Mouse (Mus musculus) heart, postnatal 4 days (tissue): ENCODE measurements around the gene Unc119. TPM values are rescaled to one million over a fixed set of nuclear protein-coding genes. Genes with fewer than 3 reads are reported as not detected.

Experiments used
- DNase-seq: peaks from one replicate; pipeline ENCODE4 v3.0.0; 2021
- total RNA-seq, 2 experiments: library from RNA; stranded (reverse); gene quantifications; 2 replicates each; pipeline ENCODE4 v1.2.3; 2021

Gene Unc119
- total RNA-seq: 10 to 100 TPM; 13.5 to 14.6 TPM

DNA sequence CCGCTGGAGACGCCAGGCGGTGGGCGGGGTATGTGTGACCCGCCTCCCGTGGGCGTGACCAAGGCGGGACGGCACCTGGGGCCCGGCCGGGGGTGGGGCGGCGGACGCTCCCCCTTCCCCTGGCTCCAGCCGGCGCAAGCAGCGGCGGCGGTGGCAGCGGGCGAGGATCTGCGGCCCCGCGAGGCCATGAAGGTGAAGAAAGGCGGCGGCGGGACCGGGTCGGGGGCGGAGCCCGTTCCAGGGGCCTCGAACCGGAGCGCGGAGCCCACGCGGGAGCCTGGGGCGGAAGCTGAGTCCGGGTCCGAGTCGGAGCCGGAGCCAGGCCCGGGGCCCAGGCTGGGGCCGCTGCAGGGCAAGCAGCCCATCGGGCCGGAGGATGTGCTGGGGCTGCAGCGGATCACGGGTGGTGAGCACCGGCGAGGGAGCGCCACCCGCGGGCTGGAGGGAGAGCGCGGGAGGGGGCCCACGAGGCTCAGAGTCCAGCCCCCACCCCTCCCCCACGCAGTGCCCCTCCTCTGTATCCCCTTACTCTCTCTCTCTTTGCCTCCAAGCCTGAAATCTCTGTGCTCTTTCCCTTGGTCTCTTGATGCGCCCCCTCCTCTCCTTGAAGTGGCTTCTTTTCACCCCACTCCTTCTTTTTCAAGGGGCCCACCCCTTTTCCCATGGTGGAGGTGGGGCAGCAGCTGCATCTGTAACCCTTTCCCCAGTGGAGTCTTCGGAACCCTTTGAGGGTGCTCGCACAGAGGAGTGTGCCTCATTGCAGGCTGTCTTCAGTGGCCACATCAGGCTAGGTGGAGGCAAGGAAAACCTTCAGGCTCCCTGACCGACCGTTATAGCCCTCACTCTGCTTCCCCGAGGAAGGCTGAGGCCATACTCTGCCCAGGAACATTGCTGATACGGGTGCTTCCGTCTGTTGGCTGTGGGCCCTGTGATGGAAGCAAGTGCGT is at the start of gene Unc119:
Unc119 (plus strand) TSS at position 102 of the 947 bp plus-strand sequence.
- DNase-seq: peak; percentile 82

DNA sequence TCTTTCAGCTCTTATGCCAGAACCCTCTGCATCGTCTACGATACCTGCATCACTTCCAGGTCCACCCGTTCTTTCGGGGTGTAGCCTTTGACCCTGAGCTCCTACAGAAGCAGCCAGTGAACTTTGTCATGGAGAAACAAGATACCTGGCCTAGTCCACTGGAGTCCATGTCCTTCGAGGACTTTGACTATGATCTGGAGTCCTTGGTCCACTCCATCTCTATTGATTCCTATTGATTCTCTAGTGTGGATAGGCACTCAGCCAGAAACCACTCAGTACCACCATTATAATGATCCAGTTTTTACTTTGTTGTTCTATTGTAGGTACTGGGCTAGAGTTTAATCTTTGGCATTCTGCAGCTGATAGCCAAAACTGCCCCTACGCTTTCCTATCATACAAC is 48.7 kb upstream of the Unc119 start:
- no peak for DNase-seq

DNA sequence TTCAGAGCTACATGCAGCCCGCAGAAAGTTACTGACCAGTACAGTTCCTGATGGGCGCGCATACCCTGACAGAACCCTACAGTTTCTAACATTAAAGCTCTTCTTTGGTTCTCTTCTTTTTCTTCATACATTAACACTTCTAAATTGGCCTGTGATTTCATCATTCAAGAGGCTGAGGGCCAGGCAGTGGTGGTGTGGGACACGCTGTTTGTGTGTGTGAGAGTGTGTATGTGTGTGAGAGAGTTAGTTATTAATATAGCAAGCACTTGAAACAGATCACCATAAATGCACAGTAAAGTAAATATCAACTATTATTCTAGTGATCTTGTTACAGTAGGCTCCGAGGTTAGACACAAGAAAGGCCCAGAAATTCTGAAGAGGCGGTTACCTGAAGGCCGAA is 42.4 kb upstream of the Unc119 start:
- no peak for DNase-seq

DNA sequence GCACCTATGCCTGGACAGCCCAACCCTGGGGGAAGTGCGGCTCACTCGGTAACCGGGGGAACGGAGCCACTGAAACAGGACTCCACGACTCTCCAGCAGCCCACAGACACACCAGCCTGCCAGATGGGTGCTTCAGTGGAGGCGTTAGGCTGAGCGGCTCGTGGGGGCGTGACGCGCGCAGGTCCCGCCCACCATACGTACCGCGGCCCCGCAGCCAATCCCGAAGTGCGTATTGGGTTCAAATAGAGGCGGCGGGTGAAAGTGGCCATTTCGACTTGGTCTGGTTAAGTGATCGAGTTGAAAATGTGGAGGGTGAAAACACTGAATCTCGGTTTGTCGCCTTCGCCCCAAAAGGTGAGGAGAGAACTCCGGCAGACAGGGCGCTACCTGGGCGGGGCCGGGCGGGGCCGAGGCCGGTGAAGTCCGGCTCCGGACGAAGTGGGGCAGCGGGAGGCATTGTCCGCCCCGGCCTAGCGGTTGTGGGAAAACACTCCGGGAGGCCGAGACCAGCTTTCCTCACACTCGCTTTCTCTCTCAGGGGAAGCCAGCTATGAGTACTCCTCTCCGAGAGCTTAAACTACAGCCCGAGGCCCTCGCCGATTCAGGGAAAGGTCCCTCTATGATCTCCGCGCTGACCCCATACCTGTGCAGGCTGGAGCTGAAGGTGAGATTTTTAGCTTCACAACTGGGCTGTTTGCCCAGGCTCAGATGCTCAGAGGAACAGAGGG is 41.8 kb upstream of the Unc119 start, which contains the start of gene Spag5:
Spag5 (plus strand) TSS at position 173 of the 728 bp plus-strand sequence.
- peak; percentile 92 for DNase-seq

DNA sequence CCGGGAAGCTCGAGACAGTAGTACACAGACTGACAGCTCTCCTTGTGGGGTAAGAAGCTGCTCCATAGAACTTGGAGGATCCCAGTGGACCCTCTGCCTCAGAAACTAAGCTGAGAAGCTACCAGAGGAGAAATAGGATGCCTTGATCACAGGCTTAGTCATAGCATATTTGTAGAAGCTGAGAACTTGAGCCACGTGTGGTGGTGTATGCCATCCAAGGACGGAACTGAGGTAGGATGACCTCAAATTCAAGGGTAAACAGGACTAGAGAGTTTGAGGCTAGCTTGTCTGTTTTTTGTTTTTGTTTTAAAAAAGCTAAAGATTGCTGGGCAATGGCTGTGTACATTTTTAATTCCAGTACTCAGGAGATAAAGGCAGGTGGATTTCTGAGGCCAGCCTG is 38.0 kb upstream of the Unc119 start:
- no peak for DNase-seq

DNA sequence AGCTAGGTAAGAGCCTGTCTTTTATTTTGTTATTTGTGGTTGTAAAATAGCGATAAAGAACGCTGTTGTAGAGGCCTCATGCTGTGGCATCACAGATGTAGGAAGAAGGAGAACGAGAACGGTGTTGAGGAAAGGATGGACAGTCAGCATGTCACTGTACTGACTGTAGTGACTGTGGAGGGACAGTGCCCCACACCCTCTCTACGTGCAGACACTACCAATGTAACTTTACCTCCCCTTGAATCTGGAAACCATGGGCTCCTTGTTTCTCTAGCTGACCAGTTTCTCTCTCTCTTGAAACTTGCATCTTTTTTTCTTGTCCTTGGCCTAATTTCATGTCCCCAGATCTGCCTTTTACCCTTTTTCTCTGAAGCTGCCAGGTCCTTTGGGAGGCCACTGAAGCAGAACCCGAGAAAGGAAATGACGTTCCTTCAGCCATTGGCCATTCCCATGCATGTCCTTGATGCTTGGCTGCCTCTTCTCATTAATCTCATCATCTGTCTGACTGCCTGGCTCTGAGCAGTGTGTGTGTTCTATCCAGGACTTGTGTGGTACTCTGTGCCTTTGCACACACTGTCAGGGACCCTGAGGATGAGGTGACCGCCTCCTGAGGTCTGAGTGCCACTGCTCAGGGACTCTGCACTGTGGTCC is 32.3 kb upstream of the Unc119 start:
- no peak for DNase-seq

DNA sequence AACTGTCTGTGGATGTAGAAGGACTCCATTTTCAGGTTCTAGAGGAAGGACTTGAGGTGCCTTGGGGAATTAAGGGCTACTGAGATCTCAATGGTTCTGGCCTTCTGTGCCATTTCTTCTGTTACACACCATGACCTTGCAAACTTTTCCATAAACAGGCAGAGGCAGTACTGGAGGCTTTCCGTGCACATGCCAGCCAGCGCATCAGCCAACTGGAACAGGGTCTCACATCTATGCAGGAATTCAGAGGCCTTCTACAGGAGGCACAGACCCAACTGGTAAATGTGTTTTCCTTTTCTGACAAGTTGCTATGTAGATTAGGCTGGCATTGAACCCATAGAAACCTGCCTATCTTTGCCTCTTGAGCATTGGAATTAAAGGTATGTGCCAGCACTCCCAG is 29.6 kb upstream of the Unc119 start:
- no peak for DNase-seq

DNA sequence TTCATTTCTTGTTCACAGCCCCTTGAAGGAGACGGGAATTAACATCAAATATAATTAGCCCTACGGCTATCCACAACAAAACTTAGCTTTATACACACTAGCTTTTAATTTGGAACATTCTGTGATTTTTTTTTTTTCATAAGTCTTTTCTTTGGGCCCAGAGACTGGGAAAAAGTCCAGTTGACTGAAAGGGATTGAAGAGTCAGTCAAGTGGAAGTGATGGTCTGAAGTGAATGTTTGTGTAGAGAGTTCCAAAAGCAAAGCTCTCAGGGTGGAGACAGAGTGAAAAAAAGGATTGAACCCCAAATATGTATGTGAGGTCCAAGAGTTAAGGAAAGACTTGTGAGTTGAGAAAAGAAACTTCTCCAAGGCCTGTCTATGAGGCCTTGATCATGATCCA is 24.9 kb upstream of the Unc119 start:
- DNase-seq: no peak

DNA sequence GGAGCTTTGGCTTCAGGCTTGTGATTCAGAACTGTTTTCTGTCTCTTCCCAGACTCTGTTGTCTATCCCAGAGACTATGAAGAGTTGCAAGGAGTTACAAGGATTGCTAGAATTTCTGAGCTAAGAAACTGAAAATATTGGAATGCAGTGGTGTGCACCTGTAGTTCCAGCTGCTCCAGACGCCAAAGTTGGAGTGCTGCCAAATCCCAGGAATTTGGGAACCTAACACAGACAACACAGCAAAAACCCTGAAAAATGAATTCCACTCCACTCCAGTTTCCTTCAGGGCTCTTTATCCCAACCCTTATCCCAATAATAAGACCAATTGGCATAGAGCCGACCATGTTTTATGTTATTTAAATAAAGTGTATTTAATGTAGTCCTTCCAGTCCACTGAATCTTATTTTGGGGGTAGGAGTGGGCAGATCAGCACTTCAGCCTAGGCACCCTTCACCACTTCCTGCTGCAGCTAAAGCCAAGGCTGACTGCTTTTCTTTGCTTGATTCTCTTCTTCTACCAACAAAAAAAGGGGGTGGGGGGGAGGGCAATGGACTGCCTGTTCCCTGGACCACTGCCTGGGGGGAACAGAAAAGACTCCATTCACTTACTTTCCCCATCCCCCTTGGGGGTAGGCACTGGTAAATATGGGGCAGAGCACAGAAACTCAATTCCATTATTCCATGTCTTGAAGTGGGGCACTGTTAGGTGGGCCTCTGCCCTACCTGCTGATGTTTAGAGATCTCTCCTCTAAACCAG is 21.0 kb upstream of the Unc119 start:
- no peak for DNase-seq

DNA sequence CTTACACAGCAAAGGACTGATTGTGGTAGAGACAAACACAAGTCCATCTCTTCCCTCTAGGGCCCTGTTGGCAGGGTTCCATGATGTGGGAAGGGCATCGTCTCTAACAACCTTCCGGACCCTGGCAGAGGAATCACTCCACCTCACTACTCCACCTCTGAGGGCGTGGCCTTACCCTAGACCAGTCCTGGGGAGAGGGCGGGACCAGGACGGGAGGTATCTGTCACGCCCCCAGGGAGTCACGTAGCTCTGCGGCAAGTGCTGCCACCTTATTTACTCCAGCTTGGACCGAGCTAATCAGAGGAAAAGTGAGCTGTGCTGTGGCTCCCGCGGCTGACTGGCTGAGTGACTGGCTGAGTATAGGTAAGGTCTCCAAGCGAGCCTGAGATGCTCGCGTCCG is 20.4 kb upstream of the Unc119 start, which contains the start of gene Aldoc:
Aldoc (plus strand) TSS at position 109 of the 400 bp plus-strand sequence.
- peak; percentile 77 for DNase-seq

DNA sequence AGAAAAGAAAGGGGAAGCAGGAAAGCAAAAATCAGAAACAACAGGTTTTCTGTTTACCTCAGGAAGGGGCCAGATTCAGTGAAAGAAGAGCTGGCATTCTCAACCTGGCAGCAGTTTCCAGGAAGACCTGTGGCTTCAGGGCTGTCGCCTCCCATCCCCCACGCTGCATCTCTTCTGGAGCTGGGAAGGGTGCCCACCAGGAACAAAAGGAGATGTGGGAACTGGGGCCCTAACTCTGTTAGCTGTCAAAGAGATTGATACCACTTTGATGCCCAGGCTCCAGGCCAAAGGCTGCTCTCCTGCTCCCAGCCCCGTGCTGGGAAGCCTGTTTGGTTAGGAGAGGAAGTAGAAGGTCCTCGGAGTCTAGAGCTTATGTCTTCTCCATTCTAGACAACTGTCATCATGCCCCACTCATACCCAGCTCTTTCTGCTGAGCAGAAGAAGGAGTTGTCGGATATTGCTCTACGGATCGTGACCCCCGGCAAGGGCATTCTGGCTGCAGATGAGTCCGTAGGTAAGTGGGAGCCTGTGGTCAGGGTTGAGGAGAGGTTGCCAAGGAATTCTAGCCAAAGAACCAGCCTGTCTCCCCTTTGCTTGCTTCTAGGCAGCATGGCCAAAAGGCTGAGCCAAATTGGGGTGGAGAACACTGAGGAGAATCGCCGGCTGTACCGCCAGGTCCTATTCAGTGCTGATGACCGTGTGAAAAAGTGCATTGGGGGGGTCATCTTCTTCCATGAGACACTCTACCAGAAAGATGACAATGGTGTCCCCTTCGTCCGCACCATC is 19.1 kb upstream of the Unc119 start:
- DNase-seq: no peak

DNA sequence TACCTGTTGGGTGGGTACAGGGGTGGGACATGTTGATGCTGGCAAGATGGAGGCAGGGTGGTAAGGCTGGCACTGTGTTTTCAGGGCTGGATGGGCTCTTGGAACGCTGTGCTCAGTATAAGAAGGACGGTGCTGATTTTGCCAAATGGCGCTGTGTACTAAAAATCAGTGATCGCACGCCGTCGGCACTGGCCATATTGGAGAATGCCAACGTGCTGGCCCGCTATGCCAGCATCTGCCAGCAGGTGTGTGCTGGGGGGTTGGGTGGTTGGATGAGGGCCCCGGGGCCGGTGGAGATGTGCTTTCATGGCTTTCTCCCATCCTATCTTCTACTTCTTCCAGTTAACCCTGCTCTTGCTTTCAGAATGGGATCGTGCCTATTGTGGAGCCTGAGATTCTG is 18.3 kb upstream of the Unc119 start:
- no peak for DNase-seq

DNA sequence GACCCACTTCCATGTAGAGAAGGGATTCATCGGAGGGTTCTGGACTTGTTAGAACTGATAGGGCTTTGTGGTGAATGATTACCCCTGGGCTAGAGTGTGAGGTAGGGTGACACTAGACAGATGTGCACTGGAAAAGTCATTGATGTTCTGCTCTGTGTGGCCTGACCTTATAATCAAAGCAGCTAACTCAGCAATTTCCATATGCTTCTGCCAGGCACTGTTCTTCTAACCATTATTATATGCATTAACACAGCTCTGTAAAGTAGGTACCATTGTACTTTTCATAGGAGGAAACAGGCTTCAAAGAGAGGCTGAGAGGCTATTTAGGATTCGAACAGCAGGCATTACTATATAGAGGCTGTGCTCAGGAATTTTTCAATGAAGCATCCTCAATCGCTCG is 16.1 kb upstream of the Unc119 start:
- DNase-seq: no peak

DNA sequence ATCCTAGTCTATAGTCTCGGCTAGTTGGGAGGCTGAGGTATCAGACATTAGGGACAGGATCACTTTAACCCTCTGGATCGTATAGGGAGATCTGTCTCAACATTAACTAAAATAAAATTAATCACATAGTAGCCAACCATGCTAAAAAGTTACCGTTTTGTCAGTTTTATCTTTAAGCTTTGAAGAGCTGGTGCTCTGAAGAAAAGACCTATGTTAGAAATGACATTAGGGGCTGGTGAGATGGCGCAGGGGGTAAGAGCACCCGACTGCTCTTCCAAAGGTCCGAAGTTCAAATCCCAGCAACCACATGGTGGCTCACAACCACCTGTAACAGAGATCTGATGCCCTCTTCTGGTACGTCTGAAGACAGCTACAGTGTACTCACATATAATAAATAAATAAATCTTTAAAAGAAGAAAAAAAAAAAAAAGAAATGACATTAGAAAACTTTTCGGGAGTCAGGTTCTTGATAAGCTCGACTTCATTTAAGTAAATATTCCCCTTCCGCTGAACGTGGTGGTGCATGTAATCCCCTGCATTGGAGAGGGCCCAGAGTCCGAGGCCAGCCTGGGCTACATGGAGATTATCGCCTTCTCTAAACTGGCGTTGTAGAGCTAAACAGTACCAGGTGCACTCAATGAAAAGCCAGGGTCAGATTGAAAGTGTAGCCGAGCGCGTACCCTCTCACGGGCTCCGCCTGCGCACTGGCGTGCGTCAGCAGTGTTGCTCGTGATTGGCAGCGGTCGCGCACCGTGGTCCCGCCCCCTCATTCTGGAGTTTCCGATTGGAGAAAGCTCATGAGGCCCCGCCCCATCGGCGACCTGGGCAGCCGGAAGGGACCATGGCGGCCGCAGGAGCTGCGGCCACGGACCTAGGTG is 15.4 kb upstream of the Unc119 start, which contains the start of gene Pigs:
Pigs (plus strand) TSS at position 782 of the 878 bp plus-strand sequence.
- peak; percentile 98 for DNase-seq

DNA sequence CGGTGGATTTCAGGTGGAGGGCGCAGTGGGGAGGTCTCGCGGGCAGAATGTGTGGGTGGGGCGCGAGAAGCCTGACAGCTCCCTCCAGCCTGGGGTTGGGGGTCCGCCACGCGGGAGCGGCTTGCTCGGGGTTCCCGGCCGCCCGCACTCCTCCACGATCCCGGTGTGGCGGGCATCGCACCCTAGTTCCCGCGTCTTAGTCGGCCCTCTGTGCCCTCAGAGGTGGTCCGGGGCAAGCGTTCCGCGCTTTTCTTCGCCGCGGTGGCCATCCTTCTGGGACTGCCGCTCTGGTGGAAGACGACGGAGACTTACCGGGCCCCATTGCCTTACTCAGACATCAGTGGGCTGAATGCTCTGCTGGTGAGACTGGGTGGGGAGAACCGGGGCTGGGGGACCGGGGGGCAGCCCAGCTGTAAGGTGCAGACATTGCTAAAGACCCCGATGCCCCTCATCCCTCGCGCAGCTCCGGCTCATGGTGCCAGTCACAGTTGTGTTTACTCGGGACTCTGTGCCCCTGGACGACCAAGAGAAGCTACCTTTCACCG is 14.7 kb upstream of the Unc119 start:
- DNase-seq: no peak

DNA sequence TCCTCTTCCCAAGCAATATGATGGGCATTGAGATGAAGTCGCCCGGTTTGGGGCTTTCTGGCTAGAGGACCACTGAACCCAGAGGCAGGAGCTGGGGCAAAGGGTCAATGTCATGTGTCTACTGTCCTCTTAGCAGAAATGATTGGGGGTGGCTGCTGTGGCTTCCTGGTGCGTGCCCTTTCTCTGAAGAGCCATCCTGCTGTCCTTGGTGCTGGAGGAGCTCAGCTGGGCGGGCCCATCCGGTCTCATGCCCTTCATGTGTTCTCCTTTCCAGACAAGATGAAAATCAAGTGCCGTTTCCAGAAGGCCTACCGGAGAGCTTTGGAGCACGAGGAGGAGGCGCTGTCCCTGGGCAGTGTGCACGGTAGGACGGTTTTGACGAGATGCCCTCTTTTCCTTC is 10.6 kb upstream of the Unc119 start:
- no peak for DNase-seq

DNA sequence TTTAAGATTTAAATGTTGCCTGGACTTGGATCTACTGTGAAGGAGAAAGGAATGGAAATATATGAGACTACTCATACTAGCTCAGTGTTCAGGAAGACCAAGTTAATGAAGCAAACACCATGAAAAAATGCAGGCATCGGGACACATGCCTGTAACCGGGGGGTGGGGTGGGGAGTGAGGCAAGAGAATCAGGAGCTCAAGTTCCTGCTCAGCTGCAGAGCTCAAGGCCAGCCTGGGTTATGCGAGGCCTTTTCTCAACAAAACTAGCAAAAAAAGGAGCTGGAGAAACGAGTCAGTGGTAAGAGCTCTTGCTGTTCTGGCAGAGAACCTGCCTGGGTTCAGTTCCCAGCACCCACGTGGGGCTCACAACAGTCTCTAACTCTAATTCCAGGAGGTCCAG is 9.3 kb upstream of the Unc119 start:
- no peak for DNase-seq

DNA sequence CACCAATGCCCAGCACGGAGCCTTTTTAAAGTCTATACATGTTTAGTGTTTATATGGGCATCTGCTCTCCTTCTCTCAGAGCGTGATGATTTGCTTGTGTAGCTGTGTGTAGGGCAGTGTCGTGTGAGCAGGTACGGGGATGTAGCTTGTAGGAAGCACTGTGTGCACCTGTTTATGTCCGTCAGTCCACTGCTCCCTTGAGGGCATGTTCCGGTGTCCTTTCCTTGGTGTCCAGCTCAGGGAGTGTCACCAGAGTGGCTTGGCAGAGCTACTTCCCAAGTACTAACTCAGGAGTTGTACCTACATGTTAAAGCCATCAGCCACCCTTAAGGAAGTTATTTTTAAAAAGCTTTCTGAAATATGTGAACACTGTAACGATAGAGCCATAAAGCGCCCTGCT is 6.2 kb upstream of the Unc119 start:
- DNase-seq: no peak

DNA sequence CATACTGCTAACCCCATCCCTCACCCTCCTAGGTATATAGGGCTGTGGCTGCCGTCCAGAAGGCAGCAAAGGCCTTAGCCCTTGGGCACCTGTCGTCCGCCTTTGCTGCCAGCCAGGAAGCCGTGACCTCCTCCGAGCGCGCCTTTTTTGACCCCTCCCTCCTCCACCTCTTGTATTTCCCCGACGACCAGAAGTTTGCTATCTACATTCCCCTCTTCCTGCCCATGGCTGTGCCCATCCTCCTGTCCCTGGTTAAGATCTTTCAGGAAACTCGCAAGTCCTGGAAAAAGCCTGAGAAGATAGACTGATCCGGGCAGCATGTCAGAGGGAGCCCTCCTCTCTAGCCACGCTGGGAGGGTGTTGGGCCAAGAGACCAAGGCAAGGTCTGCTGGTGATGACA is 1.6 kb upstream of the Unc119 start:
- DNase-seq: no peak

DNA sequence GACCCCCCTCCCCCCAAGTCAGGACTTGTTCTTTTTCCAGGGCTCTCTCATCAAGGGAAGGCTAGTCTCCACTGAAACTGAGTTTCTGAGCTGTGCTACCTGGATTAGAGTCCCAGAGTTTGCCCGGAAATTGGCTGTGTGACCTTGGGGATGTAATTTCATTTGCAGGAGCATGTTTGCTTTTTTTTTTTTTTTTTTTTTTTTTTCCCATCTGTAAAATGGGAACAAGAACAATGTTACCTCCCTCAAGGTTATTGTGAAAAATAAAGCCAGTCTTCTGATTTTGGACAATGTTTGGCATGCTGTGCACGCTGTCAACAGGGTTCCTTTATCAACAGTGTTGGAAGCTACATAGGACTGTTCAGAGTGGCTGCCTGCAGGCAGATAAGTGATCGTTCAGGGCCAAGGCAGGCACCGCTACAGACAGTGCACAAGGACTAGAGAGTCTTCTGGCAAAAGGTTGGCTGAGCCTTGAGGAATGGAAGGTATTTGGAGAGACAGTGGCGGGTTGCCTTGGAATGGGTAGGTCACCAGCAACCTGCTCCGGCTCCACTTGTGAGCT is 1.1 kb downstream of the Unc119 start:
- no peak for DNase-seq
